Mouse (Mus musculus) liver, embryonic 13.5 days (tissue): Measurements from ENCODE around the gene Igf2r. TPM values are rescaled to one million over a fixed set of nuclear protein-coding genes. Genes with fewer than 3 reads are reported as not detected.

Source experiments
- polyA plus RNA-seq: library from polyadenylated mRNA; unstranded; fragments of >200 nt; fragmentation: Nextera tagmentation; extraction: Ambion mirVana; gene quantifications from 2 replicates; pipeline ENCODE4 v1.2.1, GENCODE M21; 2015

Gene Igf2r
- polyA plus RNA-seq, 1 experiment from 2014 or later: 13.8 TPM

Other genes starting within 250 kb of the Igf2r start
- gene Slc22a2, start 185.5 kb downstream of the Igf2r start, polyA plus RNA-seq: not detected in 2 replicates
- not detected in 2 replicates for gene Slc22a1, start 93.8 kb downstream of the Igf2r start, polyA plus RNA-seq
- 0.22 TPM in 1 of 2 replicates, not detected in the other for gene Mas1, start 98.5 kb upstream of the Igf2r start, polyA plus RNA-seq
- not detected in 2 replicates for gene Mrgprh, start 106.4 kb upstream of the Igf2r start, polyA plus RNA-seq
- 0.40 and 0.66 TPM in 2 replicates for gene Pnldc1, start 140.6 kb upstream of the Igf2r start, polyA plus RNA-seq
- gene Tcp1, start 146.0 kb upstream of the Igf2r start, polyA plus RNA-seq: 346 and 426 TPM in 2 replicates
- 184 and 197 TPM in 2 replicates for gene Mrpl18, start 146.7 kb upstream of the Igf2r start, polyA plus RNA-seq
- gene Acat3, start 170.9 kb upstream of the Igf2r start, polyA plus RNA-seq: 1.9 and 2.6 TPM in 2 replicates
- gene Acat2, start 191.1 kb upstream of the Igf2r start, polyA plus RNA-seq: 87.7 and 104 TPM in 2 replicates
- gene Wtap, start 224.5 kb upstream of the Igf2r start, polyA plus RNA-seq: 63.4 and 69.1 TPM in 2 replicates
- 146 and 149 TPM in 2 replicates for gene Sod2, start 237.2 kb upstream of the Igf2r start, polyA plus RNA-seq